Mouse (Mus musculus) hematopoietic stem cell, adult 5-6 weeks (primary cell): Measurements from ENCODE around the gene Prtg. TPM values are rescaled to one million over a fixed set of nuclear protein-coding genes. Genes with fewer than 3 reads are reported as not detected.

ENCODE experiments used
- ATAC-seq, 2 experiments: fragments of 125-278 bp in 1 of 2; replicated peaks in 1 of 2; 2 replicates each; pipeline ENCODE4 v1.8.0; 2016 to 2017; ENCODE audit warnings: inconsistent platforms in 2 of 2, mild to moderate bottlenecking in 2 of 2, moderate number of reproducible peaks in 2 of 2, low read depth in 1 of 2, moderate TSS enrichment in 1 of 2; ENCODE audit not compliant: low FRiP score in 2 of 2, poor library complexity in 2 of 2, severe bottlenecking in 2 of 2, insufficient read depth in 1 of 2, low TSS enrichment in 1 of 2
- total RNA-seq: library from RNA; stranded (forward); fragments of 172-1452, 232-1000 nt; gene quantifications from 2 replicates; pipeline ENCODE4 v1.2.3, GENCODE M21; 2017

Gene Prtg
- total RNA-seq, 1 experiment from 2014 or later, result not detected

DNA sequence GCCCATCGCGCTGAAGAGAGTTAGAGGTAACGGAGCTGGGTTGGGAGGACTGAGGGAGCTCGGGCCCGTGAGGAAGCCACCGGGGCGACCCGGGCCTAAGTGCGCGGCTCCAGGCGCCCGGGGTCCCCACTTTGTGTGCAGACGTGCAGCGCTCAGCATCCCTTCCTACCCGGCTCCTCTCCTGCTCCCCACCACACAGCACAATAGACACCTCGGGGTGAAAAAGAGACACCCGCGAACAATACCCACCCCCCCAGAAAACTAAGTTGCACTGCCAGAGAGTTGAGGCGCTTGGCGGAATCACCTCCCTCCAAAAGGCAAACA, 119.2 kb downstream of the Prtg start:
- ATAC-seq, result no peak

DNA sequence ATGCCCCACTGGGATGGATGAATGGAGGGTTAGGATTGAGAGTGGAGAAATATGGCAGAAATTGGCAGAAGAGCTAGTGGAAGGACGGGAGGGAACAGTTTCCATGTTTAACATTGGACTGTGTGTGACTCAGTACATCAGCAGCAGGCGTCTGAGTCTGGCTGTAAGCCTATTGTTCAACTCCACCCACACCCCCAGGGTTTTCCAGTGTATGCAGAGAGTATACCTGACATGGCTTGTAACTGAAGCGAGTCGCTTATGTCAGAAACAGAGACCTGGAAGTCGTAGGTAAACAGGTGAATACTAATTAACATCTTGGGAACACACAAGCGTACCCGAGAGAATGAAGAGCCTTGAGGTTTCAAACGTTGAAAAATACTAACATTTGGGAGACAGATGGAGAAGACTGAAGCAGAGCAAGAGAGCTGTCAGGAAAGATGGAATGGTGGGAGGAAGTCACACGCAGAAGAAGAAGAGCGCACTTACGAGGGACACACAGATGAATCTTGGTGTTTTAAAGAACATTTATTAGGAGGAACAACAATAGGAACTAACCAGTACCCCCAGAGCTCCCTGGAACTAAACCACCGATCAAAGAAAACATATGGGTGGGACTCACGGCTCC, 124.6 kb downstream of the Prtg start:
- no peak for ATAC-seq

GRCm38 (mm10) chr9:72935309-72935708, 128.6 kb downstream of the Prtg start:
- no peak for ATAC-seq

DNA sequence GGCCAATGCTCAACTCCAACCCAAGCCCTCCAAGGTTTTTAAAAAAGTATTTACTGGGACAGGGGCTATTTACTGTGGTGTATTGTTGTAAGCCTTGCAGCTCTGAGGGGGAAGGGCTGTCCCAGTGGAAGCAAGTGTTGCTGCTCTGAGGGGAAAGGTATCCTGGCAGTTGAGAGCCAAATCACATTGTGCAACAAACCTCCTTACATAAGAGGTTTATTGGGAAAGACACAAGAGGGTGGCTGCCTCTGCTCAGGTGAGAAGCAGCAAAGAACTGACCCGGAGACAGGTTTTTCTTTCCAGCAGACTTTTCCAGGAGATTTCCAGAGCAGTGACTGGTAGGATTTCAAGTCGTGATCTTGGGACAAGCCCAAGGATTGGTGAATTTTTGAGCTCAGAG, 129.6 kb downstream of the Prtg start:
- no peak for ATAC-seq

DNA sequence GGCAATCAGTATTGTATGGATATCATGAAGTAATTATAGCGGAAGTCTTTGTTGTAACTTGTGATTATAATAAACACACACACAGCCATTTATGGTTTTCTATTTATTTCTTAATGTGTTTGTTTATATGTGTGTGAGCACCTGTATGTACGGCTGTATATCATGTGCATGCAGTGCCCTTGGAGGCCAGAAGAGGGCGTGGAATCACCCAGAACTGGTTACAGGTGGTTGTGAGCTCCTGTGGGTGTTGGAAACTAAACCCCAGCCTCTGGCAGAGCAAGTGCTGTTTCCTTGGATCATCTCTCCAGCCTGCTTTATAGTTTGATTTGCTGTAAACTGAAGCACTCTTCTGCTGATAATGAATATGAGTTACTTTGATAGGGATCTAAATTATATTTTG, 136.8 kb downstream of the Prtg start:
- ATAC-seq, result no peak

GRCm38 (mm10) chr9:72944286-72944685, 137.6 kb downstream of the Prtg start:
- ATAC-seq, result no peak

- no peak for ATAC-seq
Observed at GRCm38 (mm10) chr9:72947010-72947409, 140.3 kb downstream of the Prtg start.

- ATAC-seq, result no peak
Observed at GRCm38 (mm10) chr9:72949572-72949971, 142.9 kb downstream of the Prtg start.

DNA sequence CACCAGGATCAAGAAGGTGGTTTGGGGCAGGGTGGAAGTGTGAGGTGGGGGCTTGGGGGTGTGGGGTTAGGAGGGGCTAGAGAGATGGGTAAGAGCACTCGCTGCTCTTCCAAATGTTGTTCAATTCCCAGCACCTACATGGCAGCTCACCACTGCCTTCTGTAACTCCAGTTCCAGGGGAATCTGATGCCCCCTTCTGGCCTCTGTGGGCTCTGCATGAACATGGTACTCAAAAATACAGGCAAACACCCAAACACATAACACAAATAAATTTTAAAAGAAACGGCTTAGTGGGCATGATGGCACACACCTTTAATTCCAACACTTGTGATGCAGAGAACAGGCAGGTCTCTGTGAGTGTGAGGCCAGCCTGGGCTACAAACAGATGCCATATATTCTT, 148.1 kb downstream of the Prtg start:
- ATAC-seq, result no peak

DNA sequence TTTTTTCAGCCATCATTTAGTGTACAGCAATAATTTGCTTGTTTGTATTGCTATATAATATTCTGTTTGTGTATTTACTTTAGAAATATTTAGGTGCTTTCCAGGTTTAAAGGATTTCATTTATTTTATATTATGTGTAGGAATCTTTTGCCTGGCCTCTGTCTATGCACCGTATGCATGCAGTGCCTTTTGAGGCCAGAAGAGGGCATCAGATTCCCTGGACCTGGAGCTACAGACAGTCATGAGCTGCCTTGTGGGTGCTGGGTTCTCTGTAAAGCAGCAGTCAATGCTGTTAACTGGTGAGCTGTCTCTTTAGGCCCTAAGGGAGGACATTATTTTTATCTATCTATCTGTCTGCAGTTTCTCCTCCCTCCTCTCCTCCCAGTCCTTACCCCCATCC, 148.9 kb downstream of the Prtg start:
- peak; percentile 41 to 56; a peak in 2 of 4 replicates for ATAC-seq

- peak; percentile 92 to 96 for ATAC-seq
Observed at GRCm38 (mm10) chr9:72958521-72959450, 152.1 kb downstream of the Prtg start, which contains the start of the genes Dyx1c1 and Gm44503. TSS of gene Dyx1c1 (plus strand) at chr9:72958785. TSS of gene Gm44503 (plus strand) at chr9:72958852.

DNA sequence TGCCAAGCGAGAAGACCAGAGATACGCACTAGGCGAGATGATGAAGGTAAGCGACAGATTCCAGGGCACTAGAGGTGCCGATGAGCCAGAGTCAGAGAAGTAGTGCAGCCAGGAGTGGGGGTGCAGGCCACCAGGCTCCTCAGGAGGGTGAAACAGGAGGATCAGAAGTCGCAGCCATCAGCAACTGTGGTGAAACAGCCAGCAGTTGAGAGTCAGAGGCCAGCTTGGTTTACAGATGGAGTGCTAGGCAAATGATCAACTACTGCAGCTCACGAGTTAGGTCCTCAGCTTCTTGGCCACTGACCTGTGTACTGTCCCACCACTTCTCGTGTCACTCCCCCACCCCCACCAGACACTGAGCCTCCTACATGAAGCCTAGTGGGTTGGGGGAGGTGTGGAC, 154.7 kb downstream of the Prtg start:
- no peak for ATAC-seq

DNA sequence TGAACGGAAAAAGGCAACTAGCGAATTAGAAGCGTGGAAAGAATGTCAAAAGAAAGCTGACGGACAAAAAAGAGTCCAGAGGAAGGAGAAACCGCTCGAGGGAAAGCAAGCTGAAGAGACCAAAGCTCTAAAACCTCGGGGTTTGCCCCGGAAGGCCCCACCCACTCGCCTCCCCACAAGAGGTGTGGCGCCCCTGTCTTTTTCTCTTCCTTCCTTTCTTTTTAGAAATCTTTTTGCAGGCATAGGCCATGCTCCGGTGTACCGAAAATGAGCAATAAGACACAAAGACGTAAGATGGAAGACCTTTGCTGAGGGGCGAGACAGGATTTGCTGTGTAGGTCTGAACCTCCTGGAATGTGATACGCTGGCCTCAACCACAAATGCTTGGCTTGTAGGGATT, 155.3 kb downstream of the Prtg start:
- ATAC-seq, result no peak

Other genes with a start within 250 kb of the Prtg start
- 281 and 419 TPM in 2 replicates for gene Nedd4, start 144.5 kb upstream of the Prtg start, total RNA-seq
- gene Pygo1, start 118.8 kb downstream of the Prtg start, total RNA-seq, result 0.06 TPM in 1 of 2 replicates, not detected in the other
- gene Dyx1c1, start 151.9 kb downstream of the Prtg start, total RNA-seq, result 0.94 and 3.0 TPM in 2 replicates
- not detected in 2 replicates for gene Gm44503, start 152.0 kb downstream of the Prtg start, total RNA-seq
- gene Ccpg1os, start 178.5 kb downstream of the Prtg start, total RNA-seq, result 11.6 and 15.3 TPM in 2 replicates
- 66.4 and 74.7 TPM in 2 replicates for gene Ccpg1, start 178.6 kb downstream of the Prtg start, total RNA-seq
- gene Pigb, start 233.5 kb downstream of the Prtg start, total RNA-seq, result 8.7 and 13.1 TPM in 2 replicates
- gene Rab27a, start 238.0 kb downstream of the Prtg start, total RNA-seq, result 85.9 and 109 TPM in 2 replicates